Mouse (Mus musculus) monocyte, adult 5-6 weeks (primary cell): ENCODE measurements around the gene Hba-a2. TPM values are rescaled to one million over a fixed set of nuclear protein-coding genes. Genes with fewer than 3 reads are reported as not detected.

Experiments used
- total RNA-seq: library from RNA; stranded (forward); fragments of 200-1000, 200-491, 200-594 nt; gene quantifications from 3 replicates; pipeline ENCODE4 v1.2.3, GENCODE M21; 2017

Hba-a2 gene
- total RNA-seq, 1 experiment from 2014 or later, result 22,273 TPM

Other genes with a start within 250 kb of the Hba-a2 start
- gene Il9r, start 96.2 kb upstream of the Hba-a2 start, total RNA-seq, result 0.11 to 4.6 TPM (median 3.1 TPM) in 3 replicates
- gene Snrnp25, start 91.1 kb upstream of the Hba-a2 start, total RNA-seq, result 17.2 to 21.3 TPM (median 19.0 TPM) in 3 replicates
- 0.48 to 2.3 TPM (median 1.9 TPM) in 3 replicates for gene Rhbdf1, start 74.2 kb upstream of the Hba-a2 start, total RNA-seq
- gene Mpg, start 70.0 kb upstream of the Hba-a2 start, total RNA-seq, result 6.3 to 14.3 TPM (median 9.1 TPM) in 3 replicates
- gene Nprl3, start 28.8 kb upstream of the Hba-a2 start, total RNA-seq, result 15.3 to 23.5 TPM (median 19.7 TPM) in 3 replicates
- gene Hba-x, start 20.1 kb upstream of the Hba-a2 start, total RNA-seq, result not detected in 3 replicates
- 197 to 2,631 TPM (median 2,328 TPM) in 3 replicates for gene Hba-a1, start 13.0 kb upstream of the Hba-a2 start, total RNA-seq
- gene Hbq1b, start 9.5 kb upstream of the Hba-a2 start, total RNA-seq, result 6.8 TPM in 1 of 3 replicates, not detected in the others
- gene Hbq1a, start 3.6 kb downstream of the Hba-a2 start, total RNA-seq, result not detected in 3 replicates
- gene Sh3pxd2b, start 51.3 kb downstream of the Hba-a2 start, total RNA-seq, result 0.49 TPM in 1 of 3 replicates, not detected in the others
- 1.4 to 4.3 TPM (median 2.6 TPM) in 3 replicates for gene Ubtd2, start 158.9 kb downstream of the Hba-a2 start, total RNA-seq
- 9.8 to 11.3 TPM (median 10.5 TPM) in 3 replicates for gene Efcab9, start 235.6 kb downstream of the Hba-a2 start, total RNA-seq
- gene Stk10, start 236.8 kb downstream of the Hba-a2 start, total RNA-seq, result 432 to 527 TPM (median 505 TPM) in 3 replicates